Mouse (Mus musculus) CH12.LX (cell line): ENCODE data around the gene Ttc3. TPM values are rescaled to one million over a fixed set of nuclear protein-coding genes. Genes with fewer than 3 reads are reported as not detected.

Source experiments
- DNase-seq: peaks from one replicate; pipeline ENCODE4 v3.0.0-alpha.2; 2013; ENCODE audit errors: extremely low read depth
- H3K27ac ChIP-seq: 2 replicates; pipeline ENCODE4 v1.5.1; 2012; ENCODE audit warnings: low read depth, mild to moderate bottlenecking, control low read depth, moderate library complexity; ENCODE audit not compliant: insufficient read depth
- H3K27me3 ChIP-seq: replicated peaks from 2 replicates; pipeline ENCODE3; 2012; ENCODE audit warnings: inconsistent platforms
- H3K36me3 ChIP-seq, 2 experiments: replicated peaks in 1 of 2; 2 replicates each; pipeline versions ENCODE3 to v1.6.1; 2012; ENCODE audit warnings: inconsistent platforms in 1 of 2, low read length in 1 of 2, mild to moderate bottlenecking in 1 of 2, mixed read lengths in 1 of 2, moderate library complexity in 1 of 2; ENCODE audit not compliant: control insufficient read depth in 1 of 2, insufficient read depth in 1 of 2
- H3K4me1 ChIP-seq, 2 experiments: 2 replicates each; pipeline ENCODE4 v1.6.1; 2012; ENCODE audit warnings: inconsistent platforms in 1 of 2, moderate library complexity in 1 of 2; ENCODE audit not compliant: insufficient read depth in 2 of 2, control insufficient read depth in 1 of 2
- H3K4me2 ChIP-seq: 2 replicates; pipeline ENCODE4 v1.6.1; 2012; ENCODE audit warnings: low read depth, mild to moderate bottlenecking, control low read depth; ENCODE audit not compliant: poor library complexity, insufficient read depth, severe bottlenecking
- H3K4me3 ChIP-seq, 3 experiments: fragments of 150-350 bp in 1 of 3; sonication (generic) in 1 of 3; replicated peaks in 1 of 3; 2 replicates each; pipeline versions ENCODE3 to v1.5.1; 2011 to 2012; ENCODE audit warnings: low read depth in 2 of 3, low read length in 2 of 3, mild to moderate bottlenecking in 2 of 3, moderate library complexity in 2 of 3, control low read depth in 1 of 3, improper control_type of control experiment in 1 of 3, inconsistent platforms in 1 of 3, mixed read lengths in 1 of 3; ENCODE audit not compliant: poor library complexity in 1 of 3
- H3K79me2 ChIP-seq: replicated peaks from 2 replicates; pipeline ENCODE4 v1.6.1; 2012; ENCODE audit warnings: mild to moderate bottlenecking, moderate library complexity; ENCODE audit not compliant: control insufficient read depth, poor library complexity, insufficient read depth, severe bottlenecking; ENCODE audit errors: extremely low read depth
- H3K9ac ChIP-seq: 2 replicates; pipeline ENCODE4 v1.6.1; 2012; ENCODE audit warnings: low read depth, mild to moderate bottlenecking, control low read depth, moderate library complexity; ENCODE audit not compliant: insufficient read depth
- H3K9me3 ChIP-seq: replicated peaks from 2 replicates; pipeline ENCODE3; 2012; ENCODE audit warnings: low read length, inconsistent platforms, mixed read lengths
- BHLHE40 ChIP-seq: IDR thresholded peaks from 2 replicates; pipeline ENCODE4 v1.6.1; 2011; ENCODE audit warnings: mild to moderate bottlenecking, low read depth, low read length, improper control_type of control experiment
- CHD2 ChIP-seq: IDR thresholded peaks from 2 replicates; pipeline ENCODE4 v1.6.1; 2011; ENCODE audit warnings: low read length, improper control_type of control experiment
- CTCF ChIP-seq, 2 experiments: IDR thresholded peaks in 1 of 2; conservative IDR thresholded peaks in 1 of 2; 2 replicates each; pipeline ENCODE4 v1.5.1; 2011 to 2012; ENCODE audit warnings: low read depth in 2 of 2, low read length in 2 of 2, improper control_type of control experiment in 1 of 2, inconsistent platforms in 1 of 2, mild to moderate bottlenecking in 1 of 2, moderate library complexity in 1 of 2
- E2F4 ChIP-seq: IDR thresholded peaks from 2 replicates; pipeline ENCODE4 v1.6.1; 2011; ENCODE audit warnings: low read depth, low read length, improper control_type of control experiment; ENCODE audit not compliant: insufficient replicate concordance
- ELF1 ChIP-seq: IDR thresholded peaks from 2 replicates; pipeline ENCODE4 v1.6.1; 2014; ENCODE audit warnings: low read depth, mild to moderate bottlenecking, inconsistent platforms, low read length, improper control_type of control experiment
- EP300 ChIP-seq: IDR thresholded peaks from 2 replicates; pipeline ENCODE4 v1.6.1; 2011; ENCODE audit warnings: low read length, improper control_type of control experiment
- ETS1 ChIP-seq: conservative IDR thresholded peaks from 2 replicates; pipeline ENCODE4 v1.6.1; 2012; ENCODE audit warnings: low read depth, mild to moderate bottlenecking, inconsistent platforms, low read length, improper control_type of control experiment, moderate library complexity
- GABPA ChIP-seq: IDR thresholded peaks from 2 replicates; pipeline ENCODE4 v1.6.1; 2012; ENCODE audit warnings: low read depth, low read length, improper control_type of control experiment, inconsistent platforms; ENCODE audit not compliant: insufficient replicate concordance
- HCFC1 ChIP-seq: IDR thresholded peaks from 2 replicates; pipeline ENCODE4 v1.6.1; 2012; ENCODE audit warnings: low read depth, mild to moderate bottlenecking, inconsistent platforms, low read length, improper control_type of control experiment
- IRF4 ChIP-seq: IDR thresholded peaks from 2 replicates; pipeline ENCODE4 v1.6.1; 2014; ENCODE audit warnings: low read depth, mild to moderate bottlenecking, inconsistent platforms, low read length, improper control_type of control experiment
- JUN ChIP-seq: IDR thresholded peaks from 2 replicates; pipeline ENCODE4 v1.6.1; 2011; ENCODE audit warnings: low read depth, mild to moderate bottlenecking, low read length, improper control_type of control experiment, moderate library complexity; ENCODE audit not compliant: insufficient read depth
- JUND ChIP-seq: conservative IDR thresholded peaks from 2 replicates; pipeline ENCODE4 v1.6.1; 2011; ENCODE audit warnings: low read depth, low read length, improper control_type of control experiment
- KAT2A ChIP-seq: IDR thresholded peaks from 2 replicates; pipeline ENCODE4 v1.6.1; 2012; ENCODE audit warnings: low read length, improper control_type of control experiment, inconsistent platforms; ENCODE audit not compliant: insufficient replicate concordance
- MAFK ChIP-seq: IDR thresholded peaks from 2 replicates; pipeline ENCODE4 v1.6.1; 2011; ENCODE audit warnings: low read length, improper control_type of control experiment; ENCODE audit not compliant: insufficient replicate concordance
- MAX ChIP-seq: IDR thresholded peaks from 2 replicates; pipeline ENCODE4 v1.6.1; 2011; ENCODE audit warnings: low read length, improper control_type of control experiment
- MAZ ChIP-seq: IDR thresholded peaks from 2 replicates; pipeline ENCODE4 v1.6.1; 2012; ENCODE audit warnings: low read depth, mild to moderate bottlenecking, inconsistent platforms, low read length, improper control_type of control experiment, moderate library complexity
- MEF2A ChIP-seq: IDR thresholded peaks from 2 replicates; pipeline ENCODE4 v1.6.1; 2014; ENCODE audit warnings: low read depth, mild to moderate bottlenecking, inconsistent platforms, low read length, improper control_type of control experiment, borderline replicate concordance
- MXI1 ChIP-seq: IDR thresholded peaks from 2 replicates; pipeline ENCODE4 v1.6.1; 2011; ENCODE audit warnings: mild to moderate bottlenecking, low read depth, low read length, improper control_type of control experiment
- MYC ChIP-seq: IDR thresholded peaks from 2 replicates; pipeline ENCODE4 v1.6.1; 2011; ENCODE audit warnings: low read depth, mild to moderate bottlenecking, improper control_type of control experiment, low read length
- NELFE ChIP-seq: IDR thresholded peaks from 2 replicates; pipeline ENCODE4 v1.6.1; 2011; ENCODE audit warnings: low read depth, low read length, improper control_type of control experiment
- NRF1 ChIP-seq: IDR thresholded peaks from 2 replicates; pipeline ENCODE4 v1.6.1; 2014; ENCODE audit warnings: low read depth, mild to moderate bottlenecking, inconsistent platforms, low read length, improper control_type of control experiment, moderate library complexity
- PAX5 ChIP-seq: IDR thresholded peaks from 2 replicates; pipeline ENCODE4 v1.6.1; 2012; ENCODE audit warnings: low read length, inconsistent platforms, mixed read lengths
- POLR2AphosphoS2 ChIP-seq: IDR thresholded peaks from 2 replicates; pipeline ENCODE4 v1.6.1; 2011; ENCODE audit warnings: low read depth, low read length, improper control_type of control experiment
- SMC3 ChIP-seq: IDR thresholded peaks from 2 replicates; pipeline ENCODE4 v1.6.1; 2011; ENCODE audit warnings: low read depth, low read length, improper control_type of control experiment
- TBP ChIP-seq: conservative IDR thresholded peaks from 2 replicates; pipeline ENCODE4 v1.6.1; 2011; ENCODE audit warnings: low read depth, low read length, improper control_type of control experiment
- TCF12 ChIP-seq: IDR thresholded peaks from 2 replicates; pipeline ENCODE4 v1.6.1; 2014; ENCODE audit warnings: low read depth, mild to moderate bottlenecking, inconsistent platforms, low read length, improper control_type of control experiment
- ZC3H11A ChIP-seq: IDR thresholded peaks from 2 replicates; pipeline ENCODE4 v1.6.1; 2012; ENCODE audit warnings: low read depth, mild to moderate bottlenecking, inconsistent platforms, low read length, improper control_type of control experiment
- ZKSCAN1 ChIP-seq: IDR thresholded peaks from 2 replicates; pipeline ENCODE4 v1.6.1; 2012; ENCODE audit warnings: low read depth, inconsistent platforms, low read length, improper control_type of control experiment, borderline replicate concordance
- ZMIZ1 ChIP-seq: IDR thresholded peaks from 2 replicates; pipeline ENCODE4 v1.6.1; 2012; ENCODE audit warnings: low read depth, mild to moderate bottlenecking, inconsistent platforms, low read length, improper control_type of control experiment
- dilution Hi-C: fragments of 300-500 bp; cut with MboI; formaldehyde crosslinking; loops from 2 replicates; pipeline ENCODE4 v1.14.3; 2020; ENCODE audit warnings: low sequenced_read_pairs; ENCODE audit not compliant: extremely low pct_unique_long_range_greater_than_20kb, extremely low pct_ligation_motif_present
- in situ Hi-C: fragments of 300-500 bp; cut with MboI; formaldehyde crosslinking; loops from 3 replicates; pipeline ENCODE4 v1.14.3; 2019; ENCODE audit warnings: low sequenced_read_pairs, low pct_ligation_motif_present, low pct_unique_long_range_greater_than_20kb, mixed read lengths
- polyA plus RNA-seq: library from polyadenylated mRNA; unstranded; fragments of >175 nt; gene quantifications from 2 replicates; pipeline ENCODE4 v1.2.1, GENCODE M21; 2012; ENCODE audit warnings: low read depth; ENCODE audit not compliant: insufficient read length
- total RNA-seq, 2 experiments: library from RNA; depleted of rRNA; stranded (reverse); fragments of 300-350 nt in 1 of 2; fragments of >200 nt in 1 of 2; gene quantifications; 2 replicates each; pipeline ENCODE4 v1.2.3; 2012 to 2014

Ttc3 gene
- total and polyA plus RNA-seq, 3 experiments, result 59.0 to 74.5 (median 73.4) TPM

DNA sequence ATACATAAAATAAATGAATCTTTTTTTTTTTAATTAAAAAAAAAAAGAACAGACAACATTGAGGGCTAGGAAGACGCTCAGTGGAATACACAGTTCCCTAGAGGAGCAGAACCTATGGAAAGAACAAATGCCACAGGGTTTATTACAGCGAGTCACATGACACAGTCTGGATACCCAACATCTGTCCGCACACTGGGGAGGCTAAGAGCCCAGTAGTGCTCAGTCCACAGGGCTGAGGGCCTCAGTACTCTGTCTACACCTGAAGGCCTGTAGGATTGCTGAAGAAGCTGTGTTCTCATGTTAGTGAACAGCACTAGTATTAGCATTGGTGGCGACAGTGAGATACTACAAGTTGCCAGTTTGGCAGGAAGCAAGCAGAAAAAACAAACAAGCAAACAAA is 42.3 kb downstream of the Ttc3 start:
- H3K27ac ChIP-seq, result no peak overlapping the region
- no peak overlapping the region for H3K4me2 ChIP-seq
- H3K36me3 ChIP-seq, result peaks cover 17 to 73% of the 10 kb centered on the region in 2 experiments
- H3K9me3 ChIP-seq, result no peaks in the 10 kb centered on the region
- no peaks in the 10 kb centered on the region for H3K27me3 ChIP-seq
- TF ChIP-seq GABPA, result no peak
- TF ChIP-seq BHLHE40, result no peak
- no peak for TF ChIP-seq MXI1
- no peak for TF ChIP-seq EP300
- TF ChIP-seq PAX5, result no peak
- no peak for TF ChIP-seq NELFE
- no peak for TF ChIP-seq POLR2AphosphoS2
- no peak for TF ChIP-seq JUN
- TF ChIP-seq MEF2A, result no peak
- no peak for TF ChIP-seq MAFK
- no peak for TF ChIP-seq MAZ
- TF ChIP-seq JUND, result no peak
- no peak for TF ChIP-seq ETS1
- no peak for TF ChIP-seq ELF1
- no peak for TF ChIP-seq NRF1
- TF ChIP-seq MAX, result no peak
- TF ChIP-seq CHD2, result no peak
- no peak for TF ChIP-seq MYC
- TF ChIP-seq, all 38 proteins: peak for 0
- no peaks in the 10 kb centered on the region; the same call in 1 of the 2 replicates for H3K79me2 ChIP-seq
- no peak overlapping the region for H3K9ac ChIP-seq
- peaks cover 5 to 18% of the 10 kb centered on the region in 2 experiments; a peak in 3 of 4 replicates for H3K4me1 ChIP-seq
- in situ Hi-C loops (no loop called here), dilution Hi-C loops (no loop called here)
- DNase-seq, result no peak
- H3K4me3 ChIP-seq, result no peak overlapping the region

DNA sequence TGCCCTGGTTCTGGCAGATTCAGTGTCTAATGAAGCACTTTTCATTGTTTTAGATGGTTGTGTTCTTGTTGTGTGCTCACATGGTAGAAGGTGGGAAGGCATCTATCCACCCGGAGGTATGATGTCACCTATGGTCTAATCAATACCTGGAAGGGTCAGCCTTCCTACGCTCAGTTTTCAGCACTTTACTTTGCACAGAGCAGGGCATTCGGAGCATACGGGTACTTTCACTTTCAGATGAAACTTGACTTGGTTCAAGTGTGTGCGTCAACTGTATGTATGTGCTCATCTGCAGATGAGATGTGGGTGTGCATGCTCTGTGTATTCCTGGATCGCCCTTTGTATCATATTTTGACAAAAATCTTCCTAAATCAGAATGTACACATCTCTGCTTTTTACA is 43.7 kb downstream of the Ttc3 start:
- Histone ChIP-seq H3K27ac (no peak overlapping the region), H3K4me2 (peak overlapping the region; percentile 79), H3K27me3 (no peaks in the 10 kb centered on the region), H3K4me3 (peak overlapping the region in 2 of 3 experiments; percentile 4 to 44)
- DNase-seq, result peak; percentile 36
- no peak for TF ChIP-seq KAT2A
- no peak for TF ChIP-seq ZKSCAN1
- no peak for TF ChIP-seq TBP
- TF ChIP-seq CTCF (conservative IDR thresholded peaks at IDR 0.05 in 1 of 2, IDR thresholded peaks at IDR 0.05 in 1 of 2; ENCODE audit: low read depth in 2 of 2, low read length in 2 of 2), result no peak
- TF ChIP-seq ZMIZ1, result no peak
- TF ChIP-seq ETS1, result peak; percentile 27; the same call in 1 of the 2 replicates
- no peak for TF ChIP-seq ZC3H11A
- peak; percentile 78 for TF ChIP-seq IRF4
- 0 out of 2 replicates have a peak, but pooled peaks have one; percentile 46 for TF ChIP-seq JUN
- TF ChIP-seq SMC3, result no peak
- TF ChIP-seq E2F4, result no peak
- no peak for TF ChIP-seq MAZ
- TF ChIP-seq HCFC1, result no peak
- no peak for TF ChIP-seq TCF12
- TF ChIP-seq, all 38 proteins: peak for 3
- Histone ChIP-seq H3K9me3 (no peaks in the 10 kb centered on the region), H3K36me3 (peaks cover 24 to 81% of the 10 kb centered on the region in 2 experiments), H3K9ac (peak overlapping the region; percentile 53), H3K4me1 (peaks cover 5 to 18% of the 10 kb centered on the region in 2 experiments; a peak in 3 of 4 replicates), H3K79me2 (no peaks in the 10 kb centered on the region; the same call in 1 of the 2 replicates)
- in situ Hi-C loops, result no loop called here
- dilution Hi-C loops, result no loop called here
